Mouse (Mus musculus): ENCODE measurements around the gene Mknk1. TPM values are rescaled to one million over a fixed set of nuclear protein-coding genes. Genes with fewer than 3 reads are reported as not detected.

Mknk1 gene
- total and polyA plus RNA-seq, 3 experiments, result 25.8 to 38.5 TPM; not detected in 1

DNA sequence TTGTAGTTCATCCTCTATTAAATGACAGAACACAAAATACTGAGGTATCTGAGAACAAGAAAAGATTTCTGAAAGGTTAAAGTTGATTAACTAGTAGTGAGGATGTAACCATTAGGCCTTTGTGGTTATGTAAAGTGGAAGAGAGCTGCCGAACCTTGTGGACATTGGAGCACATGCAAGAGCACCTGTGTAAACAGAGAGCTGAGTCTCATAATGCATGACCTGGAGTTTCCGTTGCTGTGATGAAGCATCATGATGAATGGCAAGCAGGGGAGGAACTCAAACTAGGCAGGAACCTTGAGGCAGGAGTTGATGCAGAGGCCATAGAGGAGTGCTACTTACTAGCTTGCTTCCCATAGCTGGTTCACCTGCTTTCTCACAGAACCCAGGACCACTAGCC is 11.6 kb downstream of the Mknk1 start:
- Histone ChIP-seq H3K4me1 (ENCODE audit: control insufficient read depth in 1 of 2, insufficient read depth in 2 of 2, low read length in 2 of 2) (peaks cover 32 to 47% of the 10 kb centered on the region in 2 experiments), H3K36me3 (ENCODE audit: control insufficient read depth in 1 of 2, insufficient read depth in 2 of 2, low read length in 2 of 2) (peaks cover 6 to 45% of the 10 kb centered on the region in 2 experiments), H3K9ac (ENCODE audit: control insufficient read depth, low read depth, low read length, poor library complexity, severe bottlenecking) (no peak overlapping the region), H3K4me3 (ENCODE audit: control insufficient read depth in 1 of 2, insufficient read depth in 1 of 2, low read depth in 2 of 2, low read length in 2 of 2) (no peak overlapping the region), H3K27ac (ENCODE audit: control insufficient read depth, low read depth, low read length) (no peak overlapping the region), H3K79me2 (ENCODE audit: control insufficient read depth, insufficient read depth, low read length, poor library complexity) (no peaks in the 10 kb centered on the region), H3K9me3 (replicated peaks; ENCODE audit: insufficient read depth, low read length) (no peaks in the 10 kb centered on the region), H3K27me3 (ENCODE audit: control insufficient read depth in 1 of 2, insufficient read depth in 2 of 2, low read length in 2 of 2) (no peaks in the 10 kb centered on the region)
- no peak for TF ChIP-seq ZC3H11A (IDR thresholded peaks at IDR 0.05; ENCODE audit: low read depth, low read length)
- no peak for TF ChIP-seq TBP (IDR thresholded peaks at IDR 0.05; ENCODE audit: low read depth, low read length)
- no peak for TF ChIP-seq BHLHE40 (IDR thresholded peaks at IDR 0.05; ENCODE audit: borderline replicate concordance, low read depth, low read length)
- no peak for TF ChIP-seq NRF1 (IDR thresholded peaks at IDR 0.05; ENCODE audit: insufficient read depth, low read depth, low read length, poor library complexity, severe bottlenecking)
- DNase-seq (ENCODE audit: low read depth, low spot score), result no peak

DNA sequence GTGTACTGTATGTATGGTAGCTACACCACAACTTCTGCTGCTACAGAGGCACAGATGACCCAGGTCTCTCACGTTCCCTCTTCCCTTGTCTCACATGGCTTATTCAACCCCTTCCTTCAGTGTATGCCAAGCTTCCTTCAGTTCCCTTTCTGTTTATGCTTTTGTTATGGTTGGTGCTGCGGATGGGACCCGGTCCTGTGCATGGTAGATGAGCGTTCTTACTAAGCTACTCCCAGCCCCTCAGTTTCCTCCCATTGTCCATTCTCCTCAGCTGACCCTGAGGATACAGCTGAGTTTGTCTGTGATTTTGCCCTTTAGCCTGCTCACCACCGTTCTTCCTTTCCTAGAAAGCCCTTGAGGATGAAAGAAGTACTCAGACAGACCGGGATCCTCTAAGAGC is 12.6 kb downstream of the Mknk1 start:
- Histone ChIP-seq H3K79me2 (ENCODE audit: control insufficient read depth, insufficient read depth, low read length, poor library complexity) (no peaks in the 10 kb centered on the region), H3K9me3 (replicated peaks; ENCODE audit: insufficient read depth, low read length) (no peaks in the 10 kb centered on the region), H3K4me3 (ENCODE audit: control insufficient read depth in 1 of 2, insufficient read depth in 1 of 2, low read depth in 2 of 2, low read length in 2 of 2) (no peak overlapping the region), H3K9ac (ENCODE audit: control insufficient read depth, low read depth, low read length, poor library complexity, severe bottlenecking) (no peak overlapping the region), H3K4me1 (ENCODE audit: control insufficient read depth in 1 of 2, insufficient read depth in 2 of 2, low read length in 2 of 2) (peaks cover 39 to 52% of the 10 kb centered on the region in 2 experiments), H3K27me3 (ENCODE audit: control insufficient read depth in 1 of 2, insufficient read depth in 2 of 2, low read length in 2 of 2) (no peaks in the 10 kb centered on the region), H3K27ac (ENCODE audit: control insufficient read depth, low read depth, low read length) (no peak overlapping the region), H3K36me3 (ENCODE audit: control insufficient read depth in 1 of 2, insufficient read depth in 2 of 2, low read length in 2 of 2) (peaks cover 6 to 48% of the 10 kb centered on the region in 2 experiments)
- TF ChIP-seq MYC (IDR thresholded peaks at IDR 0.05; ENCODE audit: low read depth, low read length), result no peak
- TF ChIP-seq JUND (IDR thresholded peaks at IDR 0.05; ENCODE audit: low read depth, low read length), result no peak
- TF ChIP-seq CTCF (IDR thresholded peaks at IDR 0.05 in 2 of 3, conservative IDR thresholded peaks at IDR 0.05 in 1 of 3; ENCODE audit: control insufficient read depth in 1 of 3, insufficient read depth in 1 of 3, low read depth in 2 of 3, low read length in 3 of 3, poor library complexity in 1 of 3, severe bottlenecking in 1 of 3), result no peak
- TF ChIP-seq GATA1 (IDR thresholded peaks at IDR 0.05; ENCODE audit: low read depth, low read length), result no peak
- TF ChIP-seq ZC3H11A (IDR thresholded peaks at IDR 0.05; ENCODE audit: low read depth, low read length), result no peak
- no peak for TF ChIP-seq MAFK (IDR thresholded peaks at IDR 0.05; ENCODE audit: borderline replicate concordance, low read depth, low read length)
- TF ChIP-seq POLR2AphosphoS5 (IDR thresholded peaks at IDR 0.05; ENCODE audit: borderline replicate concordance, low read depth, low read length), result no peak
- no peak for TF ChIP-seq POLR2AphosphoS2 (IDR thresholded peaks at IDR 0.05; ENCODE audit: low read length)
- TF ChIP-seq EP300 (IDR thresholded peaks at IDR 0.05; ENCODE audit: low read depth in 1 of 2, low read length in 2 of 2), result no peak
- TF ChIP-seq POLR2A (IDR thresholded peaks at IDR 0.05; ENCODE audit: control insufficient read depth in 1 of 2, insufficient read depth in 1 of 2, low read depth in 1 of 2, low read length in 2 of 2, poor library complexity in 1 of 2), result no peak
- no peak for TF ChIP-seq ZNF384 (IDR thresholded peaks at IDR 0.05; ENCODE audit: low read depth, low read length)
- no peak for DNase-seq (ENCODE audit: low read depth, low spot score)

DNA sequence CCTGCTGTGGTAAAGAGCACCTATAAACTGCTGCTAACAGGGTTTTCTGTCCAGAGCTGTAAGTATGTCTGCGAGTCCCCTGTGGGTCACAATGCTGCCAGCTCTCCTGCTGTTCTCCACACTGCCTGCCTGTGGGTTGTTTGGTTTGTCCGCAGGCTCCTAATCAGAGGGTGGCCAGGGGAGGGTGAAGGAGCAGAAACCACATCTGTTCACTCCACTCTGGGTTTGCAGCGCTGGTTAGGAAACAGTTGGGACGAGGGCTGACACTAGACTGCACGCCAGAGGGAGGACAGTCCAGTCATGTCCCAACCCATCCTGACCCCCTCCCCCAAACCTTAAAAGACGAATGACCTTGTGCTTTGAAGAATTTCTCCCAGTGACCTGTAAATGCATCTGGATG is 16.1 kb downstream of the Mknk1 start:
- H3K4me3 ChIP-seq (ENCODE audit: control insufficient read depth in 1 of 2, insufficient read depth in 1 of 2, low read depth in 2 of 2, low read length in 2 of 2), result no peak overlapping the region
- no peak for DNase-seq (ENCODE audit: low read depth, low spot score)
- H3K9ac ChIP-seq (ENCODE audit: control insufficient read depth, low read depth, low read length, poor library complexity, severe bottlenecking), result no peak overlapping the region
- peaks cover 7 to 32% of the 10 kb centered on the region in 2 experiments for H3K36me3 ChIP-seq (ENCODE audit: control insufficient read depth in 1 of 2, insufficient read depth in 2 of 2, low read length in 2 of 2)
- H3K4me1 ChIP-seq (ENCODE audit: control insufficient read depth in 1 of 2, insufficient read depth in 2 of 2, low read length in 2 of 2), result peaks cover 23 to 40% of the 10 kb centered on the region in 2 experiments
- no peaks in the 10 kb centered on the region for H3K27me3 ChIP-seq (ENCODE audit: control insufficient read depth in 1 of 2, insufficient read depth in 2 of 2, low read length in 2 of 2)
- no peaks in the 10 kb centered on the region for H3K79me2 ChIP-seq (ENCODE audit: control insufficient read depth, insufficient read depth, low read length, poor library complexity)
- TF ChIP-seq MAFK (IDR thresholded peaks at IDR 0.05; ENCODE audit: borderline replicate concordance, low read depth, low read length), result no peak
- no peak for TF ChIP-seq E2F4 (IDR thresholded peaks at IDR 0.05; ENCODE audit: borderline replicate concordance, low read depth, low read length)
- TF ChIP-seq UBTF (IDR thresholded peaks at IDR 0.05; ENCODE audit: borderline replicate concordance, insufficient read depth, low read depth, low read length), result no peak
- no peak for TF ChIP-seq BHLHE40 (IDR thresholded peaks at IDR 0.05; ENCODE audit: borderline replicate concordance, low read depth, low read length)
- TF ChIP-seq ZC3H11A (IDR thresholded peaks at IDR 0.05; ENCODE audit: low read depth, low read length), result no peak
- TF ChIP-seq CHD2 (IDR thresholded peaks at IDR 0.05; ENCODE audit: low read length), result no peak
- TF ChIP-seq CHD1 (IDR thresholded peaks at IDR 0.05; ENCODE audit: low read depth, low read length), result no peak
- TF ChIP-seq MAX (IDR thresholded peaks at IDR 0.05; ENCODE audit: low read length), result no peak
- no peak for TF ChIP-seq MYC (IDR thresholded peaks at IDR 0.05; ENCODE audit: low read depth, low read length)
- no peak for TF ChIP-seq SIN3A (IDR thresholded peaks at IDR 0.05; ENCODE audit: low read length)
- TF ChIP-seq GABPA (IDR thresholded peaks at IDR 0.05; ENCODE audit: low read depth, low read length), result no peak
- no peak for TF ChIP-seq ETS1 (IDR thresholded peaks at IDR 0.05; ENCODE audit: low read depth, low read length)
- no peak for TF ChIP-seq TAL1 (IDR thresholded peaks at IDR 0.05; ENCODE audit: low read length)
- no peak for TF ChIP-seq GATA1 (IDR thresholded peaks at IDR 0.05; ENCODE audit: low read depth, low read length)
- no peak overlapping the region; the same call in 1 of the 2 replicates for H3K27ac ChIP-seq (ENCODE audit: control insufficient read depth, low read depth, low read length)
- H3K9me3 ChIP-seq (replicated peaks; ENCODE audit: insufficient read depth, low read length), result no peaks in the 10 kb centered on the region

All from MEL (cell line).